Mouse (Mus musculus): ENCODE results near the gene Tkfc.

GRCm38 (mm10) chr19:10561558-10562314, 43.7 kb downstream of the Tkfc start:
- TF ChIP-seq CTCF (IDR thresholded peaks at IDR 0.05; ENCODE audit: control insufficient read depth, insufficient read depth, low read length) (no peak), POLR2A (IDR thresholded peaks at IDR 0.05; ENCODE audit: borderline replicate concordance, control insufficient read depth, low read depth, low read length) (no peak)

Data from bone marrow, adult 2 months (tissue).